Mouse (Mus musculus) intestine, embryonic 15.5 days (tissue): Measurements from ENCODE around the gene Sptlc2. TPM values are rescaled to one million over a fixed set of nuclear protein-coding genes. Genes with fewer than 3 reads are reported as not detected.
A peak's percentile ranks its signal among the peaks of the same experiment; 100 is the strongest.
"Not testable (repeated sequence)": the region's sequence is repeated elsewhere in the genome, so short reads cannot be mapped to it uniquely, and the experiment has no call there.

Source experiments
- ATAC-seq: fragments of 200-750 bp; cut with Nextera tagmentation; 2 replicates; pipeline ENCODE4 v1.8.0; 2017; ENCODE audit warnings: moderate TSS enrichment, moderate library complexity
- H3K27ac ChIP-seq: fragments of 300-500 bp; sonication (generic); 2 replicates; pipeline ENCODE4 v1.5.1; 2015; ENCODE audit warnings: mild to moderate bottlenecking, inconsistent platforms
- H3K27me3 ChIP-seq: fragments of 300-500 bp; sonication (generic); replicated peaks from 2 replicates; pipeline ENCODE4 v1.6.1; 2015; ENCODE audit warnings: inconsistent platforms
- H3K36me3 ChIP-seq: fragments of 300-500 bp; sonication (generic); 2 replicates; pipeline ENCODE4 v1.6.1; 2015; ENCODE audit warnings: inconsistent platforms
- H3K4me1 ChIP-seq: fragments of 300-500 bp; sonication (generic); replicated peaks from 2 replicates; pipeline ENCODE4 v1.6.1; 2015; ENCODE audit warnings: inconsistent platforms
- H3K4me2 ChIP-seq: fragments of 300-500 bp; sonication (generic); replicated peaks from 2 replicates; pipeline ENCODE4 v1.6.1; 2015; ENCODE audit warnings: mild to moderate bottlenecking, inconsistent platforms
- H3K4me3 ChIP-seq: fragments of 300-500 bp; sonication (generic); replicated peaks from 2 replicates; pipeline ENCODE4 v1.5.1; 2015; ENCODE audit warnings: inconsistent platforms
- H3K9ac ChIP-seq: fragments of 300-500 bp; sonication (generic); 2 replicates; pipeline ENCODE4 v1.6.1; 2015; ENCODE audit warnings: inconsistent platforms
- H3K9me3 ChIP-seq: fragments of 300-500 bp; sonication (generic); 2 replicates; pipeline ENCODE4 v1.6.1; 2016; ENCODE audit warnings: inconsistent platforms
- WGBS: fragments of 180-500 bp; shearing (Covaris S2); methylation state at CpG from one replicate; pipeline ENCODE4 v1.1.7; 2015; 5-methylcytosine and 5-hydroxymethylcytosine counted together
- polyA plus RNA-seq: library from polyadenylated mRNA; unstranded; fragments of >200 nt; fragmentation: Nextera tagmentation; extraction: Ambion mirVana; gene quantifications from 2 replicates; pipeline ENCODE4 v1.2.1, GENCODE M21; 2015

The Sptlc2 gene
- polyA plus RNA-seq, 1 experiment from 2014 or later: 119 TPM

DNA sequence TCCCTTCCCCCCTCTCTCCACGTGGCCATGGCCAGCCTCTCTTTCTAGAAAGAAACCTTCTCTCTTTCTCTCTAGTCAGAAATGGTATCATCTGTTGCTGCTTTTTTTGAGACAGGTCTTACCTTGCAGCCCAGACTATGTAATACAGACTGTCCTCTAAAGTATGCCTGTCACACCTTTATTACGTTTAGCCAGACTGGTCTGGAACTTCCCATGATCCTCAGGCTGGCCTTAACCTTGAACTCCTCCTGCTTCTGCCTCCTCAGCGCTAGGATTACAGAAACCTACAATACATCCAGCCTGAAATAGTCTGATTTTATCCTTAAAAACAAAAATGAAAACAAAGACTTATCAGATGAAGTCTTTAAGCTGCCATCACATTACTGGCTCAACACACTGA lies 68.9 kb downstream of the Sptlc2 start:
- no peak overlapping the region for H3K9ac ChIP-seq
- no peaks in the 10 kb centered on the region for H3K9me3 ChIP-seq
- H3K36me3 ChIP-seq: no peaks in the 10 kb centered on the region
- H3K4me2 ChIP-seq: no peak overlapping the region
- WGBS: 78% methylated on average over 3 of the region's 3 CpGs
- H3K4me1 ChIP-seq: no peaks in the 10 kb centered on the region
- ATAC-seq: no peak
- no peak overlapping the region for H3K4me3 ChIP-seq
- no peaks in the 10 kb centered on the region for H3K27me3 ChIP-seq
- H3K27ac ChIP-seq: no peak overlapping the region

- no peak for ATAC-seq
- H3K27ac ChIP-seq: no peak overlapping the region
- H3K27me3 ChIP-seq: no peaks in the 10 kb centered on the region
- H3K9me3 ChIP-seq: no peaks in the 10 kb centered on the region
- H3K9ac ChIP-seq: no peak overlapping the region
- 79% methylated on average over 1 of the region's 1 CpGs for WGBS
- no peaks in the 10 kb centered on the region for H3K36me3 ChIP-seq
- no peaks in the 10 kb centered on the region for H3K4me1 ChIP-seq
- H3K4me3 ChIP-seq: no peak overlapping the region
- no peak overlapping the region for H3K4me2 ChIP-seq
Observed at GRCm38 (mm10) chr12:87317951-87318350, 70.2 kb downstream of the Sptlc2 start.

- no peaks in the 10 kb centered on the region for H3K9me3 ChIP-seq
- no peak overlapping the region for H3K27ac ChIP-seq
- no peak for ATAC-seq
- H3K36me3 ChIP-seq: peaks cover 18% of the 10 kb centered on the region
- H3K27me3 ChIP-seq: no peaks in the 10 kb centered on the region
- WGBS: 73% methylated on average over 2 of the region's 2 CpGs
- H3K4me1 ChIP-seq: no peaks in the 10 kb centered on the region
- no peak overlapping the region for H3K4me2 ChIP-seq
- no peak overlapping the region for H3K9ac ChIP-seq
- no peak overlapping the region for H3K4me3 ChIP-seq
Observed at GRCm38 (mm10) chr12:87313098-87313497, 75.1 kb downstream of the Sptlc2 start.

GRCm38 (mm10) chr12:87306584-87306844 lies 81.6 kb downstream of the Sptlc2 start:
- H3K9ac ChIP-seq, H3K27ac ChIP-seq, H3K4me3 ChIP-seq, ATAC-seq, H3K27me3 ChIP-seq, H3K4me1 ChIP-seq, H3K9me3 ChIP-seq, H3K4me2 ChIP-seq: not testable (repeated sequence)
- H3K36me3 ChIP-seq: peaks cover 14% of the 10 kb centered on the region
- WGBS: 84% methylated on average over 4 of the region's 4 CpGs

- H3K9ac ChIP-seq: no peak overlapping the region
- H3K9me3 ChIP-seq: no peaks in the 10 kb centered on the region
- 45% methylated on average over 13 of the region's 13 CpGs for WGBS
- no peak overlapping the region for H3K4me2 ChIP-seq
- no peaks in the 10 kb centered on the region for H3K27me3 ChIP-seq
- no peak overlapping the region for H3K27ac ChIP-seq
- no peak overlapping the region for H3K4me3 ChIP-seq
- H3K36me3 ChIP-seq: peaks cover 14% of the 10 kb centered on the region
- no peaks in the 10 kb centered on the region for H3K4me1 ChIP-seq
- ATAC-seq: no peak
Observed at GRCm38 (mm10) chr12:87305767-87306583, 82.2 kb downstream of the Sptlc2 start.

GRCm38 (mm10) chr12:87301189-87301588 lies 87.0 kb downstream of the Sptlc2 start:
- no peak overlapping the region for H3K4me3 ChIP-seq
- H3K9ac ChIP-seq: no peak overlapping the region
- no peak overlapping the region for H3K27ac ChIP-seq
- H3K4me2 ChIP-seq: no peak overlapping the region
- no peaks in the 10 kb centered on the region for H3K9me3 ChIP-seq
- ATAC-seq: no peak
- peaks cover 11% of the 10 kb centered on the region for H3K27me3 ChIP-seq
- H3K36me3 ChIP-seq: no peaks in the 10 kb centered on the region
- H3K4me1 ChIP-seq: peaks cover 8% of the 10 kb centered on the region; the same call in 1 of the 2 replicates
- 48% methylated on average over 4 of the region's 4 CpGs for WGBS

GRCm38 (mm10) chr12:87300441-87300690 lies 87.8 kb downstream of the Sptlc2 start:
- no peak; the same call in 1 of the 2 replicates for ATAC-seq
- Histone ChIP-seq H3K4me2 (peak overlapping the region; percentile 100), H3K36me3 (no peaks in the 10 kb centered on the region), H3K9me3 (no peaks in the 10 kb centered on the region), H3K9ac (peak overlapping the region; percentile 66), H3K27me3 (peaks cover 11% of the 10 kb centered on the region), H3K27ac (no peak overlapping the region), H3K4me3 (peak overlapping the region; percentile 75), H3K4me1 (peaks cover 8% of the 10 kb centered on the region; the same call in 1 of the 2 replicates)
- 3% methylated on average over 9 of the region's 9 CpGs for WGBS

GRCm38 (mm10) chr12:87299657-87300440 lies 88.3 kb downstream of the Sptlc2 start, which contains the start of gene Ism2:
TSS of gene Ism2 (minus strand) at chr12:87299705.
- H3K27ac ChIP-seq: no peak within 1 kb of the TSS
- H3K4me2 ChIP-seq: peak within 1 kb of the TSS; percentile 100
- peaks cover 8% of the 10 kb centered on the region; the same call in 1 of the 2 replicates for H3K4me1 ChIP-seq
- no peaks in the 10 kb centered on the region for H3K36me3 ChIP-seq
- peaks cover 11% of the 10 kb centered on the region for H3K27me3 ChIP-seq
- WGBS: under 1% methylated on average over 80 of the region's 86 CpGs
- peak; percentile 87 for ATAC-seq
- H3K9ac ChIP-seq: peak within 1 kb of the TSS; percentile 66
- no peaks in the 10 kb centered on the region for H3K9me3 ChIP-seq
- peak within 1 kb of the TSS; percentile 75 for H3K4me3 ChIP-seq

DNA sequence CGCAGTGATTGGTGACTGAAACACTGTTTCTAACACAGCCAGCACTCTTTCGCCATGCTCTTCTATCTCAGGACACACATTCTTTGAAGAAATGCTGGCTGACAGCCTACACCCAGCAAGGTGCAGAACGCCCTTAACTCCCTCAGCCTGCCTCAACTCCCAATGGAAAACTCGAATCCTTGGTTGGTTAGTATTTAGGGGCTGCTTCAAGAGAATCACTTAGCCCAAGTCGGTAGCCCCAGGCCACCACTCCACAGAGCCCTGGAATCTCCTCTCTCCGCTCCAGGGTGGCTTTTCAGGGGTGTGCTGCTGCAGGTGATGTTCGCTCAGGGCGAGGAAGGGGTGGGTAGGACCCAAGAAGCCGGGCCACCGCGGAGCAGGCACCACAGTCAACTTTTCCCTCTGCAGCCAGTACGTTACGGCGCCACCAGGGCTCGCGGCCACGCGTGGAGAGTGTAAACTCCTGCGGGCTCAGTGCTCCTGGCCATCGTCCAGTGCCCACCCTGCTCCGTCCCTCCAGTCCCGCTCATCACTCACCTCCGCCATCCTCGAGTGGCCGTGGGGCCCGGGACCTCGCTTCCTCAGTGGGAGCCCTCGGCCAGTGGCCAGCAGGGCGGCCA lies 89.0 kb downstream of the Sptlc2 start:
- peaks cover 11% of the 10 kb centered on the region for H3K27me3 ChIP-seq
- H3K9me3 ChIP-seq: no peaks in the 10 kb centered on the region
- peak overlapping the region; percentile 66 for H3K9ac ChIP-seq
- no peak overlapping the region for H3K27ac ChIP-seq
- H3K36me3 ChIP-seq: no peaks in the 10 kb centered on the region
- H3K4me2 ChIP-seq: peak overlapping the region; percentile 100
- no peak for ATAC-seq
- WGBS: 9% methylated on average over 29 of the region's 29 CpGs
- H3K4me3 ChIP-seq: peak overlapping the region; percentile 75
- H3K4me1 ChIP-seq: peaks cover 8% of the 10 kb centered on the region; the same call in 1 of the 2 replicates

DNA sequence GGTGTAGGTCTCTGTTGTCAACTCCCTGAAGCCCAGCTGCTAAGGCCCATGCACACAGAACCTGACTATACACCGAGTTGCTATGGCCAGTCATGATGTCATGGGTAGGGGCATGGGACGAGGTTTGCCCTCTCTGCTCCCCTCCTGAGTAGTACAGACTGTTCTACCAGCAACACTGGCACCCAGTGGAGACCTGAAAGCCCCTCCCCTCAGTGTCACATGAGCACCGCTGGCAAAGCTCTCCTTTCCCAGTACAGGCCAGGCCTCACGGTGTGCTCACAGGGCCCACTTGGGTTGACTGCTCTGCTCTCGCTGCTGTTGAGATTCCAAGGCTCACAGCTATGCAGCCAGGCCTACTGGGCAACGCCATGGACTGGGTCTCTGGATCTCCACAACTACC lies 94.2 kb downstream of the Sptlc2 start:
- no peak overlapping the region for H3K9ac ChIP-seq
- no peaks in the 10 kb centered on the region for H3K9me3 ChIP-seq
- WGBS: 77% methylated on average over 6 of the region's 6 CpGs
- no peak overlapping the region for H3K4me3 ChIP-seq
- ATAC-seq: no peak
- no peak overlapping the region for H3K4me2 ChIP-seq
- H3K27ac ChIP-seq: no peak overlapping the region
- no peaks in the 10 kb centered on the region for H3K4me1 ChIP-seq
- H3K36me3 ChIP-seq: no peaks in the 10 kb centered on the region
- peaks cover 1% of the 10 kb centered on the region; the same call in 1 of the 2 replicates for H3K27me3 ChIP-seq

DNA sequence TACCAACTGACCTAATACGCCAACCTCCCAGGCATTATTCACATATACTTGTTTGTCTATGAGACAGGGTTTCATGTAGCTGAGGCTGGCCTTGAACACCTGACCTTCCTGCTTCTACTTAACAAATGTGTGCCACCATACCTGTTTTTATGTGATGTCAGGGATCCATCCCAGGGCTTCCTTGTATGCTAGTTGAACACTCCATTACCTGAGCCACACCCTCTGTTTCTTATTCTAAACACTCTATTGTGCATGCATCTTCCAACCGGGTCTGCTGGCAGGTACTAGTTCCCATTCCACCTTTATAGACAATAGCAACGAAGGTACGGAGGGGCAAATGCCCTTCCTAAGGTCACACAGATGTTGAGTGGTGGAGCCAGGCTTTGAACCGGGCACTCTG lies 99.1 kb downstream of the Sptlc2 start:
- H3K9ac ChIP-seq: no peak overlapping the region
- no peak for ATAC-seq
- no peak overlapping the region for H3K4me3 ChIP-seq

GRCm38 (mm10) chr12:87284726-87285125 lies 103.4 kb downstream of the Sptlc2 start:
- no peaks in the 10 kb centered on the region for H3K36me3 ChIP-seq
- H3K4me3 ChIP-seq: no peak overlapping the region
- H3K27ac ChIP-seq: no peak overlapping the region
- H3K9ac ChIP-seq: no peak overlapping the region
- no peaks in the 10 kb centered on the region for H3K27me3 ChIP-seq
- no peak overlapping the region for H3K4me2 ChIP-seq
- WGBS: 84% methylated on average over 5 of the region's 5 CpGs
- H3K9me3 ChIP-seq: no peaks in the 10 kb centered on the region
- ATAC-seq: no peak
- H3K4me1 ChIP-seq: 0 out of 2 replicates have a peak, but pooled peaks cover 3% of the 10 kb centered on the region

More for the DNA sequence above, 99.1 kb downstream of the Sptlc2 start:
- Histone ChIP-seq H3K27me3 (no peaks in the 10 kb centered on the region), H3K9me3 (no peaks in the 10 kb centered on the region), H3K4me2 (no peak overlapping the region), H3K36me3 (no peaks in the 10 kb centered on the region), H3K27ac (no peak overlapping the region), H3K4me1 (no peaks in the 10 kb centered on the region)
- WGBS: 95% methylated on average over 5 of the region's 5 CpGs
